Mouse (Mus musculus): ENCODE measurements around the gene Ifi47.

Gene Ifi47

DNA sequence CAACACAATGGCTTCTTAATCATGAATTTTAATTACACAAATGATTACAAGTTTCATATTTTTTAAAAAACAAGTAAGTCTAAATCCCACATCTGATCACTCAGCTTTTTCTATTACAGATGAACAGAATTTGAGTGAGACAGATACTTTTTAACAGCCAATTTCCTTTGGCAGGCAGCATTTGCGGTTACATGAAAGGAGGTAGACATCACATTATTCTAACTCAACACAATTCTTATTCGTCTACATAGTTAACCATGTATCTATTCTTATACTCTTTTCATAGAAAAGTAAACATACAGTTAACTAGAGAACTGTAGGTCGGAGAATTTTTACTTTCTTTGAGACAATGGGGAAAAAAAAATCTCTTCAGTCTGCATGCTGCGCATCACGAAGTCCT is 14.2 kb downstream of the Ifi47 start:
- no peak for DNase-seq

DNA sequence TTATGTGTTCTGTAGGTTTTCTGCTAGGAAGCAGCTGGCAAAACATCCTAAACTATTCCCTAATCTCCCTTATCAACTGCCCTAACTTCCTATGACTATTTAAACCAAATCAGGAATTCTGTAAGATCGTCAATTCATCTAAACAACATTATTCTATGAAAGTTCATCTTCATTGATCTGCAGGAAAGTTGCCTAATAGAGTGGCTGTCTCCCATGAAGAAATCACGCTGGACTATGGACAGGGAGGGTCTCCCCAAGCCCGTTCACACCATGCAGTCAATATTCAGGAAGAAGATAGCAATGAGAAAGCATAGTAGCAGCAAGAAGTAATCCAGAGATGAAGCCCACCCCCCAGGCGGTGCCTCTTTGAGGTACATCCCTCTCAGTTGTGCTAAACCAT is 14.8 kb downstream of the Ifi47 start:
- no peak for DNase-seq

DNA sequence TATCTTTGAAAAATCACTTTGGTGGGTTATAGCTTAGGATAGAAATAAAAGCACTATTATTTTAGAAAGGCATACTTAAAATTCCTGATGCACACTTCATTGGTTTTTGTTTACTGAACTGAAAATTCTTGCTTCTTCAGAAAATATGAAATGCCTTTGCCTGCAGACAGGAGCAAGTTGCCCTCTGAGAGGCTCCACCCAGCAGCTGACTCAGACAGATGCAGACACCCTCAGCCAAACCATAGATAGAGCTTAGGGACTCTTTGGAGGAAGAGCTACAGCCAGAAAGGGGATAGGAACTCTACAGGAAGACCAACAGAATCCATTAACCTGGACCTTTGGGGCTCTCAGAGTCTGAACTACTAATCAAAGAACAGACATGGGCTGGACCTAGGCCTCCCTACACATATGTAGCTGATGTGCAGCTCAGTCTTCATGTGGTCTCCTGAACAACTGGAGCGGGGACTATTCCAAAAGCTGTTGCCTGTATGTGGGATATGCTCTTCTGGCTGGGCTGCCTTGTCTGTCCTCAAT is 15.7 kb downstream of the Ifi47 start:
- no peak for DNase-seq

DNA sequence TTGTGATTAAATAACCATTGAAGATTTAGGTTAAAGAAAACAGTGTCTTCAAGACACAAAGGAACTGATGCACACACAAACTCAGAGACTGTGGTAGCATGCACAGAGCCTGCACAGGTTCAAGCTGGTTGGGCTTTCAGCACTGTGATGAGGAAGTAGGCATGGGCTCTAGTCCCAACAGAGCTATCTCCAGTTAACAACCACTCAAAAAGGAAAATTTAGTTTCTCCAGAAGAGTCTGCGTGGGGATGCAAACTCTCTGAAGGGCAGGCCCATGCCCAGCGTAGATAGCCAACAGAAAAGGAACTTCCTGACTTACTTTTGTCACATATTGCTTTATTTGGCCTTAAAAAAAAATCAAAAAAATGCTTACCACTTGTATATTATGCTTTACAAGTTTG is 16.4 kb downstream of the Ifi47 start:
- DNase-seq, result no peak

DNA sequence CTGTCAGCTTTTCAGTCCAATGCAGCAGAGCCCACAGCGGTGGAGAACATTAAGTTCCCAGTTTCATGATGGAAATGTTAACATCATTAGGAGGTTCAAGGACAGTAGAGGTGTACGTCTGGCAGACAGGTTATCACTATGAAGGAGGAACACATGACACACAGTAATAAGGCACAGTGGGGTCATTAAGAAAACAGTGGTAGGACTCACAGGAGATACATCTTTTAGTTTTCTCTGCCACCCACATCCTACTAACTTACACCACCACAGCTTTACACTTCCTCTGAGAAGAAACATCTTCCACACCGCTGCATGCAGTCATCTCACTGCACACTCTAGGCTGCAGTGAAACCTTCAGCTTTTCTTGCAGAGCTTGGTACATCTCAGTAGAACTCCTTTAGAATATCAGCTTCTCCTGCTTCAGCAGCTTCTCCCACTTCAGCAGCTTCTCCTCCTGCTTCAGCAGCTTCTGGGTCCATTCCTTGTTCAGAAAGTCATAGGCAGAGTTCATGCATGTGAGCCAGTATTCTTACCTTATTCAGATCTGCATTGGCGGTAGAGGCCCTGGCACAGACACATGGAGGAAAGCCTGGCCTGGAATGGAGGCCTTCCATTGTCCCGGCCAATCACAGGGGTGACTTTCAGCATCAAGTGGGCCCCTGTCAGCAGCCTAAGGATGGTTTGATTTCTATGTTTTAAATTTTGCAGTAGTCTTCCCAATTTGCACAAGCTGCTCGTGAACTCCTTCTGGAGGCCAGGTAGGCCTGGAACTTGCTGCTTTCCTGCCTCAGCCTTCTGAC is 17.7 kb downstream of the Ifi47 start:
- no peak for DNase-seq

DNA sequence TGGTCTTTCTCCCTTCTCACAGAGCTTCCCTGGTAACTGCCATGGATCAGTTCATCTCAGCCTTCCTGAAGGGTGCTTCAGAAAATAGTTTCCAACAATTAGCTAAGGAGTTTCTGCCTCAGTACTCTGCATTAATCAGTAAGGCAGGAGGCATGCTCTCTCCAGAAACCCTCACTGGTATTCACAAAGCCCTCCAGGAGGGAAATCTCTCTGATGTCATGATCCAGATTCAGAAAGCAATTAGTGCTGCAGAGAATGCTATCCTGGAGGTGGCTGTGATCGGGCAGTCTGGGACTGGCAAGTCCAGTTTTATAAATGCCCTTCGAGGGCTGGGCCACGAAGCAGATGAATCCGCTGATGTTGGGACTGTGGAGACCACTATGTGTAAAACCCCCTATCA is 19.0 kb downstream of the Ifi47 start:
- no peak for DNase-seq

DNA sequence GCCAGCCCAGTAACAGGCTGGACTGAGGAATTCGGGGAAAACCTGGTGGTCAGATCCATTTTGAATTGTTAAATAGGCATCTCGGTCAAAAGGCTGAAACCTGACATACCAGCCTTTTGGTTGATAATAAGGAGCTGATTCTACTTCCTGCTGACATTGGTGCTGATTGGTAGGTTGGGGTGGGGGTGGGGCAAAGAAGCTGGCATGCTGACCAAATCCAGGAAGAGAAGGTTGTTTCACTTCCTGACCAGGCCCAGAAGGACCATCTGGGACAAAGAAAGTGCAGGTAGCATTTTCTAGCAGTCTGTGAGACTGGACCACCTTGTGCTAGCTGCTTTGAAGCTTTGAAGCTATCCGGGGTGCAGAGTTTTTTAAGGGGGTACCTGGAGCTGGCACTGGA is 24.0 kb downstream of the Ifi47 start:
- DNase-seq, result no peak

DNA sequence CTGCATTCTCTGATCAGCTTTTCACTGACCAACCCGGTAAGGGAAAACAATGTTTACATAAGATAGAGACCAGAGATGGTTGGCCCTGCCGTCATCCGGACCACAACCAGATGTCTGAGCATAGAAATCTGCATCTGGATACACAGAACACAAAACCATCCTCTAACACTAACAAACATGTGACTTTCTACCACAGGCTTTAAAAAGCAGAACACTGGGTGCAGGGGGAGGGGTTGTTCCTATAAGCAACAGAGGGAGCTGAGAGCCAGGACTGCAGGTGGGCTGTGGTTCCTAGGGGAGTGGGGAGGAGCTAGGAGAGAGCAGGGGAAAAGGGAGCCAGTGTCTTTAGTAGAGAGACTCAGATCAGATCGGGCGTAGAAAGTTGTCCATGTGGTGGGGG is 25.1 kb downstream of the Ifi47 start:
- DNase-seq, result no peak

DNA sequence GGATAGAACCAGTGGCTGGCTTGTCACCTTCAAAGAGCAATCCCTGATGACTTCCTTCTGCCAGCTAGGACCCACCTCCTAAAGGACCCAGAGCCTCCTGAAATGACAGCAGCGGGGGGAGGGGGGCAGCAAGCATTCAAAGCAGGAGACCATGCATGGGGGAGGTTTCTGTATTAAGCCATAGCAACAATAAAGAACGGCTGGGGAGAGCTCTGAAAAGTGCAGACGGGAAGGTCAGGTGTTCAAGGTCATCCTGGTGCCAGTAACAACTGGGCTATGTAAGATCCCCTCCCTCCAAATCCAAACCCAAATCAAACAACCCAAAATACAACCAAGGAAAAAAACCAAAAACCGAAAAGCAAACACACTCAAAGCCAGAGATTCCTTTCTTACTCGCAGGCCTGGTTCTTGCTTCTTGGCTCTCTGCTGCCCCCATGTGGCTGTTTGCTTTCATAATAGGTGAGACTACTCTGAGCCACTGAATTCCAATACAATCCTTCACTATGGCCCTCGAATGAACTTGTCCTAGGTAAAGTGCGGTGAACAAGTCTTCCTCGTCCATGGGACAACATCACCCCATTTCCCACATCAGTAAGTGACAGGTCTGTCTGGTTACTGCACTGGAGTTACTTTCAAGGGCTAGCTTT is 26.8 kb downstream of the Ifi47 start:
- DNase-seq, result peak; percentile 72

DNA sequence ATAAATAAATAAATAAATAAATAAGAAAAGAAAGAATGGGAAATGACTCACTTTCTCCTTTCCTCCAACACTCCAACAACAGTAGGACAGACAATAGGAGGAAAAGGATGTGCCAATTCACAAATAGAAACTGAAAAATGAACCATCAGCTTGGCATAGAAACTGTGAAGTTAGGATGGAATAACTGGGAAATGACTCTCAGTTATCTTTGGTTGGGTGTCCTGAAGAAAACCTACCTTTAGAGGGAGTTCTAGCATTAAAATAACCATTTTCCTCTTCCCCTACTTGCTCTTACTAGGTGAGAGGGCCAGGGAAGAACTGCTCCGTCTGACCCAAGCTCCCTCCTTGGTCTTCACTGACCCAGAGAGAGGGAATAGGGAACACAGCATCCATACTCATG is 29.4 kb downstream of the Ifi47 start:
- DNase-seq, result no peak

DNA sequence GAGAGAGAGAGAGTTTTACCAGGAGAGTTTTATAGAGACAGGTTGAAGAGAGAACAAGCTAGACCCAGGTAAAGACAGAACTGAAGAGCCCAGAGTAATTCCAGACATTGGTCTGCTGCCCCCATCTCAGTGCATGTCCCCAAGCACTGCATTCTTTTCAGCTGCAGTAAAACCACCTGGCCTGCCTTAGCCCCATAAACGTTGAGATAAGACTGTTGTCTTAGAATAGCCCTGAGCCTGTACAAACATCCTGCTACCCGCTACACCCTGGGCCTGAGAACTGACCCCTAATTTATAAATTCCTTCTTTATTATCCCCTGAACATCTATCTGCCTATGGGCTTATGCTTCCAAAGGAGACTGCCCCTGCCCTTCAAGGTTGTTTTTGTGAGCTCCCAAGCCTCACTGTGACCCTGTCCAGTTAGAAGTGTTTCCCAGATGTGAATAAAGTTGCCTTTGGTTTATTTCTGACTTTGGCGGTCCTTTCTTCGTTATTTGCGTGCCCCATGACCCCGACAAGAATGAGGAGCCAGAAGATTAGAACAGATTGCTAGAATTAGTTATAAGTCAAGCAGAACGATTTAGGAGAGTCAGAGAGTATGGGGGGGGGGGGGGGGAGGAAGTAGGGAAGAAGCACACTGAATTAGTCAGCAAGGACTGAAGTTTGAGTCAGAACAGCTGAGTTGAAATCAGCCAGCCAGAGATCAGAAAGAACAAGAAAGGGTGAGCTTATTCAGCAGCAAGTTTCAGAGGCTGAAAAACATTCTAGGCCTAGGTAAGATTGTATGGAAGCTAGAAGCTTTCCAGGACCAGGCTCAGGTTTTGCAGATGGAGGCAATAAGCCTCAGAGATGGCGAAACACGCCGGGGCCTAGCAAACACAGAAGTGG is 31.5 kb downstream of the Ifi47 start:
- DNase-seq, result no peak

DNA sequence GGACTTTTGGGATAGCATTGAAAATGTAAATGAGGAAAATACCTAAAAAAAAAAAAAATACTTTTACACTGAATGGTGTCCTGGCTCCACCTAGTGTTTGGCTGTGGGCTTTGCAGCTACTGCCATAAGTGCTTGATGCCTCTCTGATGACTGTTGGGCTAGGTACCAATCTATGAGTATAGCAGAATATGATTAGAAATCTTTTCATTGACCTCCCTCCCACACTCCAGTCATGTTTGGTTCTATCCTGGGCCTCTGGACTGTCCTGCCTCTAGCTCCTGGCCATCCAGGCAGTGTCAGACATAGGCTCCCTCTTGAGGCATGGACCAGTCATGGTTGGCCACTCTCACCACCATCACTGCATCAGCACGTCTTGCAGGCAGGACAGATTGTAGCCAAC is 32.4 kb downstream of the Ifi47 start:
- no peak for DNase-seq

DNA sequence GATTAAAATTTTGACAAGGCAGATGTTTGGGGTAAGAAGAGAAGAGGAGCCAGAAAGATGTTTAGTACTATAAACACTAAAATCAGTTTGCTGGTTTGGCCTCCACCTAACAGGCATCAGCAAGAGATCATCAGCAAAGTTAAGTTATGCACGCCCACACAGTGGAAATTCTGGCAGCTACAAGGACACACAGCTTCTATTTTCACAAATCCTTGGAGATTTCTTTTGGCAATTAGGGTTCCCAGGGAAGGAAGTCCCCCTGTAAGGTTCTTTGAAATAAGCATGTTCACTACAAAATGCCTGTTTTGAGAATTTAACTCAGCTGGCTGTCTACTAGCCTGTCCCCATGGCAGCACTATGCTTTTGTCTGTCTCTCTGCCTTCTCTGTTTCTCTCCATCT is 34.6 kb downstream of the Ifi47 start:
- no peak for DNase-seq

DNA sequence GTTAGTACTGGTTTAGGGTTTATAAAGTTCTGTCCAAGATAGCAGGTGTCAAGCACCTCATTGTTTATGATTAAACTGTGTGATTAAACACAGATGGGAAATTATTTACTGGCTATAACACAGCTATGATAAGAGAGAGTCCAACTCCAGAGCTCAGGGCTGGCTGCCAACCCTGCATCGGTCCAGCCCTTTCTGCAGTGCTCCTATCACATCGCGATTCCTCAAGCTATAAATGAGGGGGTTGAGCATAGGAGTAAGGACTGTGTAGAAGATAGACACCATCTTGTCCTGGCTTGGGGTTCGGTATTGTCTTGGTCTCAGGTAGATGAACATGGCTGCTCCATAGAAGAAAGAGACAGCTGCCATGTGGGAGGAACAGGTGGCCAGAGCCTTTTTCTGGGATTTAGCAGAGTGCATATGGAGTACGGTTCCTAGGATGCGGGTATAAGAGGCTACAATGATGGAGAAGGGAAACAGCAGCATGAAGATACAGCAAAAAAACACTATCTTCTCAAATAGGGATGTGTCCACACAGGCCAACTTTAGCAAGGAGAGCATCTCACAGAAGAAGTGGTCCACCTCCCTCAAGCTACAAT is 36.3 kb downstream of the Ifi47 start:
- no peak for DNase-seq

DNA sequence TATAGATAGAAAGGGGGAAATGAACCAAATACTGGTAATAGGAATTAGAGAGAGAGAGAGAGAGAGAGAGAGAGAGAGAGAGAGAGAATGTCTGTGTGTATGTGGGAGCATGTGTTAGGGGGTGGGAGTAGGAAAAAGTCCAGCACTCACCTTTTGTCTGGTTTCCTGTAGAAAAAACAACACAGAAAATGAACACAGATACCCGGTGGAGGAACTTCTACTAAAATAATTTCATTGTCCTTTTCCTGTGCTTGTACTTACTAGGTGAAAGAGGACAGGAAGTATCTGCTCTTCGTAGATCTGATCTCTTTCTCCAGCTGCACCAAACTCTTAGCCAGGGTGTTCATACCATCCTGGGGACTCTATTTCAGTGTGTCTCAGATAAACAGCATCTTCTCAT is 37.8 kb downstream of the Ifi47 start:
- DNase-seq, result no peak

DNA sequence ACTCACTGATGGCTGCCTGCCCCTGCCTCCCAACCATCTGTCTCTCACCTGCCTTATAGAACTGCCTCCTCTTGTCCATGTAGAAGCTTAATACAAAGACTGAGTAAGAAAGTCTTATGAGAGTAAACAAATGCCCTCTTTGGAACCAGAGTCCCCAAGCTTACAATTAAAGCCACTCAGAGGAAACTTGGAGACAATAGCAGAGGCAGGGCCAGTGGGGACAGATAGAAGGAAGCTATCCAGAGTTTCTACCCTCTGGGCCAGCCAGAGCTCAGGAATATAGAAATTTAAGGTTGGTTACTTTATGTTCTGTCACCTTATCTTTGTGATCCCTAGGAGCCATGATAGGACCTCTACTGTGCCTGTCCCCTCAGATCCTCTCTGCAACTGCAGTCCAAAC is 38.4 kb downstream of the Ifi47 start, which contains the start of gene Olfr1396:
Gene Olfr1396, minus strand, starts transcription at position 101 of the 400 bp plus-strand sequence.
- no peak for DNase-seq

DNA sequence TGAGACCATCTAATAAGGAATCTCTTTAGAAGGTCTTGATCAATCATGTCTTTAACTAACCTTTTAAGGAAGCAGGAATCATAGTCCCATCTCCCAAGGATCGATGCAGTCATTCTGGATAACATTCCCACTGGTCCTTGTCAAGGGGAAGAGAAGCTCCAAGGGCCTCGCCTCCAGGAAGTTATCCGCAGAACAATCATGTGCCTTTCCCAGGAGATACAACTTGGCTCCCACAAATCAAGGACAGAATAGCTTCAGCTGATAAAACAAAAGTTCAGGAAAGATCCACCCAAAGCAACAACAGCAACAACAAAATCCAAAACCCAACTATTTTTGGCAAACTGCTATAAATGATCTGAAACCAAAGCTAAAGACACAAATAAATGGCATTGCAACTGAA is 43.2 kb downstream of the Ifi47 start:
- DNase-seq, result no peak

DNA sequence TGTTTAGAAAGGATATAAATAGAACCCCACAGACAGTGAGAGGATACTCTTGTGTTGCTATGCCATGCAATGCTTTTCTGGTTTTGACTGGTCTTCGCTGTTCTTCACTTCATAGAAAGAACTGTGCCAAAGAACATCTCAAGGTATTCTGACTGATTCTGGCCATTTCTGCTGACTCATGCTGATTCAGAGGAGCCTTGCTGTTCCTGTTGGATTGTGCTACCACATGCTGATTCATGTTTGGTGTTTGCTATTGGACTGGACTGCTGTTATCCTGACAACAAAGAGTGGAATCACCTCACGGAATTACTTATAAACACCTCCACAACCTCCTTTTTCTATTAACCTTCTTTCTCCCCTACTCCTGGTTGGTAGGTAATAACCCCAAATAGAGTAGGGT is 47.8 kb downstream of the Ifi47 start:
- no peak for DNase-seq

DNA sequence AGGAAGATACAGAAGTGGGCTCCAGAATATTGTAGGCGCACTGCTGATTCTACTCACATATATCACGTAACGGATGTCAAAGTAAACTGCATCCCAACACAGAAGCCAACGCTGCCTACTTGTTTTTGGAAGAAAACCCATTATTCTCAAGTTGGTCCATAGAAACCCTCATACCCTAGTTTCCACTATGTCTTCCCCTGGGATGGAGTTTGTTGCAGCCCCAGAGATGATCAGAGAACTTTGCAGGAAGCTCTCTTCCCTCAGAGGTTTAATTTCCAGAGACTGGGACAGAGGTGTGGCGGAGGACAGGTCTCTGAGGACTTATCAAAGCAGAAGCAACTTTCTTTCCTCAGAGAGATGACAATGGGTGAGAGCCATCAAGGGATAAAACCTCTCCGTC is 65.6 kb downstream of the Ifi47 start, which contains the start of gene Olfr1395:
Gene Olfr1395, plus strand, starts transcription at position 301 of the 400 bp plus-strand sequence.
- no peak for DNase-seq

All from cerebellum, adult 8-10 months (tissue).